Mouse (Mus musculus) cerebellum, postnatal 36 days (tissue): ENCODE results near the gene Cfap43.

Experiments used
- DNase-seq, 2 experiments: peaks; one replicate each; pipeline ENCODE4 v3.0.0; 2021 to 2022; ENCODE audit warnings: mixed read lengths in 2 of 2

Gene Cfap43

GRCm38 (mm10) chr19:47698266-47698665 is 220.8 kb downstream of the Cfap43 start:
- DNase-seq = no peak

GRCm38 (mm10) chr19:47697067-47697466 is 222.0 kb downstream of the Cfap43 start:
- DNase-seq = no peak

GRCm38 (mm10) chr19:47696411-47696810 is 222.7 kb downstream of the Cfap43 start:
- DNase-seq = no peak

DNA sequence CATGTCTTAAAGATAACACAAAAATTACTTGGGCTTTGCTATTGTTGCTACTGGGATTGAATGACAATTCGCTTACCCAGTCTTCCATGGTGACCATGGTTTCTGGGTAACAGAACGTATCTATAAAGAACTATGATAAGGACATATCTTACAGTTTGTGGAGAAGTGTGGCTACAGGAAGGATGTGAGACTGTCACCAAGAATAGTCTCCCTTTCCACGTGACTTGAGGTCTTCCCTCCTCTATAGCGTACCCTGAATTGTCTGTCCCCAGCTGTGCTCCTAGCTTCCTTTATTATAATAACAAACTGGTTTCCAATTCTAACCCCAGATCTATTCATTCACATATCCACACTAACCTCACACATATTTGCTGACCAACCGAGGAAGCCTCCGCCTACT is 223.4 kb downstream of the Cfap43 start:
- DNase-seq = no peak

DNA sequence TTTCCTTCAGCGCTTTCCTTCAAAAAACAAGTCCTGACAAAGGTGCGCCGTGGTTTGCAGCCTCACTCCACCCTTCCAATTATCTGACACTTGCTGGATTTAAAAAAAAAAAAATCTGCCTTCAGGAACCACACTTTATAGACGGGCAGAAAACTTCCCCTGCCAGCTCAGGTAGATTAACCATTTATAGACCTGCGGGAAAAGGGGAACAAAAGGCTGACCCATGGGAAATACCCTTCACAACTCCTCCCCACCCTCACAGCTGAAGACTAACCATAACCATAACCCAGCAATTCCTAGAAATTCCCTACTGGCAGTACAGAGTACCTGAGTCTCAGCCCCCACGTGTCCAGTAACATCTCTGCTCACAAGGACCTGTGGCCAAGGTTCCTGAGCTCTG is 227.1 kb downstream of the Cfap43 start, which contains the start of gene Col17a1:
Gene Col17a1, minus strand, starts transcription at position 101 of the 400 bp plus-strand sequence.
- no peak for DNase-seq

- DNase-seq = no peak
These were observed 229.5 kb downstream of the Cfap43 start for GRCm38 (mm10) chr19:47689592-47689991.
